ENCODE assay signal across 15 mouse cellular contexts in the genomic region with DNA sequence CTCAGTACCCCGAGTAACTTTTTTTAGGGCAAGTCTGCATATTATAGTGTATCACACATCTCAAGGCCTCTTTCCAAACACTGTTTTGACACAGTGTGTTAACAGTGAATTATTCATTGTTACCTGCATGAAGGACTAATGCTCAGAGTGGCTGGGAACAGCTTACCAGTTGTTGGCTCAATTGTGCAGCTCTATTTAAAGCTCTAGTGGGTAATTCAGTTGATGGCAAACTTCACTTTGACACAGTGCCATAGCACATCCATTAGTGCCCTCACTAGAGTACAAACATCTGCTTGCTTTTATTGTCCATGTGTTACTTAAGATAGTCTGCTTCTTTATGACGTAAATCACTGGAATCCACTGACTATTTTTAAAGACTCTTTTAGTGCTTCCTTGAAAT. TPM values are rescaled to one million over a fixed set of nuclear protein-coding genes. Genes with fewer than 3 reads are reported as not detected.
DNase-seq lines count a peak whose midpoint lies in the region; ATAC-seq and TF ChIP-seq lines count a peak whose summit lies in the region.
"Had no signal": no experiment of that assay in that cellular context is flagged by ENCODE, and none has a peak within 500 bp of the region (broad histone marks: within the 10 kb centered on the region; RNA-seq: fewer than 3 reads in every experiment).

No protein-coding gene starts in this region.

- H3K27me3 ChIP-seq in liver, embryonic 15.5 days = no peaks in the 10 kb centered on the region; the same call in 1 of the 2 replicates
- H3K27me3 ChIP-seq: megakaryocyte, embryonic 14.5 days; neural tube, embryonic 12.5 days had no signal

- H3K36me3 ChIP-seq in liver, embryonic 15.5 days (replicated peaks) = no peaks in the 10 kb centered on the region
- H3K36me3 ChIP-seq: embryonic facial prominence, embryonic 13.5 days; neural tube, embryonic 12.5 days had no signal

- 62% methylated on average over 2 of the region's 2 CpGs for WGBS in liver, embryonic 15.5 days (ENCODE audit: insufficient replicate concordance)

- no peak overlapping the region for H3K4me2 ChIP-seq in liver, embryonic 15.5 days
- H3K4me2 ChIP-seq: embryonic facial prominence, embryonic 13.5 days; neural tube, embryonic 12.5 days had no signal

- H3K9me3 ChIP-seq in liver, embryonic 15.5 days (replicated peaks) = no peaks in the 10 kb centered on the region
- H3K9me3 ChIP-seq: embryonic facial prominence, embryonic 13.5 days; megakaryocyte, embryonic 14.5 days; neural tube, embryonic 12.5 days had no signal

- no peak for TF ChIP-seq POLR2A in embryonic fibroblast, embryonic 13.5 days (IDR thresholded peaks at IDR 0.05; ENCODE audit: low read depth, low read length)

- TF ChIP-seq CTCF in embryonic fibroblast, embryonic 13.5 days (IDR thresholded peaks at IDR 0.05; ENCODE audit: borderline replicate concordance, insufficient read depth, low read length) = no peak

- H3K4me3 ChIP-seq in embryonic fibroblast, embryonic 13.5 days (ENCODE audit: insufficient read depth, low read length) = no peak overlapping the region
- H3K4me3 ChIP-seq in liver, embryonic 15.5 days (replicated peaks) = no peak overlapping the region
- H3K4me3 ChIP-seq: embryonic facial prominence, embryonic 13.5 days; left cerebral cortex, adult 2 months; megakaryocyte, embryonic 14.5 days; neural tube, embryonic 12.5 days had no signal

- H3K9ac ChIP-seq in liver, embryonic 15.5 days = no peak overlapping the region
- H3K9ac ChIP-seq: embryonic facial prominence, embryonic 13.5 days; neural tube, embryonic 12.5 days had no signal

- peak; percentile 28; the same call in 1 of the 2 replicates for ATAC-seq in liver, embryonic 15.5 days (ENCODE audit: insufficient read depth)
- ATAC-seq: lung, postnatal 0 days had no signal

- H3K4me1 ChIP-seq in embryonic fibroblast, embryonic 13.5 days (ENCODE audit: control insufficient read depth, insufficient read depth, low read length) = no peaks in the 10 kb centered on the region
- H3K4me1 ChIP-seq in liver, embryonic 15.5 days (replicated peaks) = no peaks in the 10 kb centered on the region
- H3K4me1 ChIP-seq: embryonic facial prominence, embryonic 13.5 days; megakaryocyte, embryonic 14.5 days; neural tube, embryonic 12.5 days had no signal

- intact Hi-C loops in heart, postnatal 14 days (cut with DNase I) = no loop called here

- peak; percentile 29 to 68 for DNase-seq in heart, adult 18-20 months
- no peak for DNase-seq in heart, postnatal 14 days
- DNase-seq in NIH3T3 (ENCODE audit: low read depth) = peak; percentile 70
- DNase-seq in layer of hippocampus, postnatal 10 days (ENCODE audit: low spot score in 2 of 2) = no peak
- no peak for DNase-seq in left cerebral cortex, adult 8-10 months (ENCODE audit: low spot score in 2 of 2)
- DNase-seq: cerebellum, adult 11-12 months; right cerebral cortex, postnatal 4 days; thymus, adult 2 months had no signal

- peak overlapping the region; percentile 18; the same call in 1 of the 2 replicates for H3K27ac ChIP-seq in embryonic fibroblast, embryonic 13.5 days (ENCODE audit: insufficient read depth, low read length)
- H3K27ac ChIP-seq in liver, embryonic 15.5 days (replicated peaks) = no peak overlapping the region
- H3K27ac ChIP-seq: embryonic facial prominence, embryonic 13.5 days; left cerebral cortex, adult 2 months; neural tube, embryonic 12.5 days had no signal

RNA-seq across cellular contexts. Expression of a gene that starts 6.7 kb away (rescaled TPM):
- 1 to 10 TPM; 3.3 to 5.4 TPM for total RNA-seq in heart, adult 18-20 months (2021)
- 10 to 100 TPM in 1 of 2 experiments, 1 to 10 TPM in 1; 2.7 to 12.5 TPM for total RNA-seq in heart, postnatal 14 days (2021)
- 25.1 and 36.1 TPM in 2 replicates for polyA plus RNA-seq in embryonic fibroblast, embryonic 13.5 days (2011; ENCODE audit: insufficient read length, low read depth, missing spikeins)
- 1.0 and 1.2 TPM in 2 replicates for polyA plus RNA-seq in liver, embryonic 15.5 days (2015; fragmentation: Nextera tagmentation; extraction: Ambion mirVana)
- 10 to 100 TPM; 35.1 to 37.1 TPM for total RNA-seq in layer of hippocampus, postnatal 10 days (2021)
- total RNA-seq in left cerebral cortex, adult 8-10 months (2022) = 10 to 100 TPM in 3 of 4 experiments, 1 to 10 TPM in 1; 5.2 to 19.8 (median 12.6) TPM

Comparison
In these comparisons a context has a peak if more than half of its experiments do, and no peak if none do; other contexts are left out.
1. DNase-seq: peak in heart, adult 18-20 months (2 of 2) and NIH3T3 (single experiment); none in heart, postnatal 14 days (0 of 2), layer of hippocampus, postnatal 10 days (0 of 2) and left cerebral cortex, adult 8-10 months (0 of 2).